Mouse (Mus musculus): Measurements from ENCODE around the gene Dapk1.

Gene Dapk1

GRCm38 (mm10) chr13:60744078-60744460, 142.3 kb downstream of the Dapk1 start:
- peak; percentile 97 for DNase-seq

- DNase-seq = no peak
Observed at GRCm38 (mm10) chr13:60744736-60745135, 143.0 kb downstream of the Dapk1 start.

GRCm38 (mm10) chr13:60745358-60745757, 143.6 kb downstream of the Dapk1 start:
- no peak for DNase-seq

GRCm38 (mm10) chr13:60746271-60746670, 144.5 kb downstream of the Dapk1 start:
- no peak for DNase-seq

- no peak for DNase-seq
Observed at GRCm38 (mm10) chr13:60747201-60747600, 145.5 kb downstream of the Dapk1 start.

GRCm38 (mm10) chr13:60748556-60748955, 146.8 kb downstream of the Dapk1 start:
- no peak for DNase-seq

GRCm38 (mm10) chr13:60750930-60751329, 149.2 kb downstream of the Dapk1 start:
- DNase-seq = peak; percentile 78

GRCm38 (mm10) chr13:60753216-60753615, 151.5 kb downstream of the Dapk1 start:
- peak; percentile 82 for DNase-seq

GRCm38 (mm10) chr13:60755251-60755650, 153.5 kb downstream of the Dapk1 start:
- peak; percentile 52 for DNase-seq

GRCm38 (mm10) chr13:60757292-60757691, 155.5 kb downstream of the Dapk1 start:
- peak; percentile 79 for DNase-seq

GRCm38 (mm10) chr13:60759136-60759535, 157.4 kb downstream of the Dapk1 start:
- peak; percentile 88 for DNase-seq

GRCm38 (mm10) chr13:60760392-60760791, 158.6 kb downstream of the Dapk1 start:
- DNase-seq = peak; percentile 85

GRCm38 (mm10) chr13:60761161-60761560, 159.4 kb downstream of the Dapk1 start:
- peak; percentile 90 for DNase-seq

- DNase-seq = peak; percentile 24
Observed at GRCm38 (mm10) chr13:60780534-60780933, 178.8 kb downstream of the Dapk1 start.

- peak; percentile 51 for DNase-seq
Observed at GRCm38 (mm10) chr13:60783301-60783700, 181.6 kb downstream of the Dapk1 start.

GRCm38 (mm10) chr13:60786264-60786663, 184.5 kb downstream of the Dapk1 start, which contains the start of gene BC051665:
BC051665 (minus strand) TSS chr13:60786364.
- peak; percentile 59 for DNase-seq

GRCm38 (mm10) chr13:60789466-60789865, 187.7 kb downstream of the Dapk1 start:
- DNase-seq = peak; percentile 61

- DNase-seq = no peak
Observed at GRCm38 (mm10) chr13:60802749-60803148, 201.0 kb downstream of the Dapk1 start, which contains the start of gene Ctsll3. Ctsll3 (minus strand) TSS chr13:60802849.

GRCm38 (mm10) chr13:60809690-60810089, 207.9 kb downstream of the Dapk1 start:
- no peak for DNase-seq

GRCm38 (mm10) chr13:60812768-60813167, 211.0 kb downstream of the Dapk1 start:
- no peak for DNase-seq

Data from heart, adult 11 months (tissue).